ENCODE assay signal across 23 mouse cellular contexts in genomic region chr14:48313234-48313633, GRCm38 (mm10).
DNase-seq lines count a peak whose midpoint lies in the region; ATAC-seq and TF ChIP-seq lines count a peak whose summit lies in the region.
"Had no signal": no experiment of that assay in that cellular context is flagged by ENCODE, and none has a peak within 500 bp of the region (broad histone marks: within the 10 kb centered on the region; RNA-seq: fewer than 3 reads in every experiment).

No protein-coding gene starts in this region.

- no peak for TF ChIP-seq POLR2A in kidney, adult 2 months (IDR thresholded peaks at IDR 0.05; ENCODE audit: low read depth, low read length)

- H3K4me1 ChIP-seq in kidney, adult 2 months (ENCODE audit: control insufficient read depth, insufficient read depth, low read length): no peaks in the 10 kb centered on the region

- no peak for DNase-seq in cerebellum, adult 9-10 months
- no peak for DNase-seq in frontal cortex, postnatal 25 days (ENCODE audit: low spot score in 2 of 2)
- peak; percentile 51 for DNase-seq in brain, adult 2 months (ENCODE audit: low read depth, low spot score)
- DNase-seq in telencephalon, adult 2 months (ENCODE audit: low read depth, low spot score): peak; percentile 21
- DNase-seq in lung, adult 18-20 months: no peak
- DNase-seq in kidney, adult 2 months: no peak
- DNase-seq: adrenal gland, adult 2 months; adrenal gland, adult 8-10 months; adrenal gland, postnatal 10 days; adrenal gland, postnatal 14 days; adrenal gland, postnatal 25 days; adrenal gland, postnatal 36 days; B cell, adult 2 months; cerebellum, adult 11 months; cerebellum, adult 11-12 months; cerebellum, adult 18-20 months had no signal

- H3K27me3 ChIP-seq in kidney, adult 2 months (replicated peaks; ENCODE audit: control insufficient read depth, insufficient read depth, low read length): no peaks in the 10 kb centered on the region
- H3K27me3 ChIP-seq: CH12.LX, Patski had no signal

- 59% methylated on average over 3 of the region's 3 CpGs for WGBS in kidney, adult 2 months

- H3K27ac ChIP-seq in kidney, adult 2 months (ENCODE audit: insufficient read depth, low read depth, low read length): no peak overlapping the region

- no peak overlapping the region for H3K4me3 ChIP-seq in kidney, adult 2 months (ENCODE audit: insufficient read depth, low read depth, low read length)

- ATAC-seq in cerebellum, adult (ENCODE audit: insufficient number of reproducible peaks, low FRiP score, low TSS enrichment): 0 out of 2 replicates have a peak, but pooled peaks have one; percentile 26
- ATAC-seq in frontal cortex, adult (ENCODE audit: low TSS enrichment): peak; percentile 67; the same call in 1 of the 2 replicates
- ATAC-seq: activated CD4-positive, CD25-positive, alpha-beta regulatory T cell, adult 4 months; CD4-positive, CD25-positive, alpha-beta regulatory T cell, adult 4 months; Patski had no signal

- H3K36me3 ChIP-seq in kidney, adult 2 months (ENCODE audit: control insufficient read depth, insufficient read depth, low read length): no peaks in the 10 kb centered on the region
- H3K36me3 ChIP-seq: G1E had no signal

- TF ChIP-seq CTCF in kidney, adult 2 months (conservative IDR thresholded peaks at IDR 0.05; ENCODE audit: insufficient read depth, insufficient read length, low read depth, low read length): no peak

Comparison
In these comparisons a context has a peak if more than half of its experiments do, and no peak if none do; other contexts are left out.
1. DNase-seq: peak in brain, adult 2 months (single experiment) and telencephalon, adult 2 months (single experiment); none in cerebellum, adult 9-10 months (single experiment), frontal cortex, postnatal 25 days (0 of 2), lung, adult 18-20 months (0 of 2) and kidney, adult 2 months (single experiment).